Mouse (Mus musculus) liver, postnatal 0 days (tissue): Measurements from ENCODE around the gene Plxdc2. TPM values are rescaled to one million over a fixed set of nuclear protein-coding genes. Genes with fewer than 3 reads are reported as not detected.

Source experiments
- ATAC-seq: fragments of 200-750 bp; cut with Nextera tagmentation; 2 replicates; pipeline ENCODE4 v1.8.0; 2017; ENCODE audit warnings: mild to moderate bottlenecking, moderate library complexity
- DNase-seq: peaks from one replicate; pipeline ENCODE4 v3.0.0-alpha.2; 2016
- H3K27ac ChIP-seq: fragments of 300-500 bp; sonication (generic); 2 replicates; pipeline ENCODE4 v1.5.1; 2014; ENCODE audit warnings: antibody characterized with exemption, moderate library complexity, mild to moderate bottlenecking, low read depth
- H3K27me3 ChIP-seq: fragments of 300-500 bp; sonication (generic); 2 replicates; pipeline ENCODE4 v1.6.1; 2014; ENCODE audit warnings: low read length, control low read depth, mixed read lengths; ENCODE audit not compliant: insufficient read depth
- H3K36me3 ChIP-seq: fragments of 300-500 bp; sonication (generic); replicated peaks from 2 replicates; pipeline ENCODE4 v1.6.1; 2014; ENCODE audit warnings: mild to moderate bottlenecking, control low read depth, low read length, moderate library complexity, mixed read lengths; ENCODE audit not compliant: insufficient read depth
- H3K4me1 ChIP-seq: fragments of 300-500 bp; sonication (generic); 2 replicates; pipeline ENCODE4 v1.6.1; 2014; ENCODE audit warnings: antibody characterized with exemption, mild to moderate bottlenecking, control low read depth; ENCODE audit not compliant: insufficient read depth
- H3K4me2 ChIP-seq: fragments of 300-500 bp; sonication (generic); 2 replicates; pipeline ENCODE4 v1.6.1; 2014; ENCODE audit warnings: low read depth, mild to moderate bottlenecking, low read length, moderate library complexity, mixed read lengths
- H3K4me3 ChIP-seq: fragments of 300-500 bp; sonication (generic); 2 replicates; pipeline ENCODE4 v1.5.1; 2014; ENCODE audit warnings: low read depth, low read length
- H3K9ac ChIP-seq: fragments of 300-500 bp; sonication (generic); replicated peaks from 2 replicates; pipeline ENCODE4 v1.6.1; 2014; ENCODE audit warnings: mild to moderate bottlenecking, moderate library complexity
- H3K9me3 ChIP-seq: fragments of 300-500 bp; sonication (generic); 2 replicates; pipeline ENCODE4 v1.6.1; 2016; ENCODE audit warnings: mild to moderate bottlenecking, control low read depth, low read length, mixed read lengths
- CTCF ChIP-seq: sonication (generic); IDR thresholded peaks from 2 replicates; pipeline ENCODE4 v1.5.1; 2016; ENCODE audit warnings: antibody characterized with exemption, low read depth
- EP300 ChIP-seq: IDR thresholded peaks from 2 replicates; pipeline ENCODE4 v1.6.1; 2016; ENCODE audit warnings: antibody characterized with exemption, low read depth, mild to moderate bottlenecking
- WGBS: fragments of 180-500 bp; shearing (Covaris S2); extraction: QIAGEN DNeasy Blood & Tissue Kit; methylation state at CpG from one replicate; pipeline ENCODE4 v1.1.7; 2014; ENCODE audit not compliant: insufficient replicate concordance; 5-methylcytosine and 5-hydroxymethylcytosine counted together
- polyA plus RNA-seq: library from polyadenylated mRNA; unstranded; fragments of >200 nt; fragmentation: Nextera tagmentation; extraction: Ambion mirVana; gene quantifications from 2 replicates; pipeline ENCODE4 v1.2.1, GENCODE M21; 2015

Gene Plxdc2
- polyA plus RNA-seq, 1 experiment from 2014 or later = 0.81 TPM

DNA sequence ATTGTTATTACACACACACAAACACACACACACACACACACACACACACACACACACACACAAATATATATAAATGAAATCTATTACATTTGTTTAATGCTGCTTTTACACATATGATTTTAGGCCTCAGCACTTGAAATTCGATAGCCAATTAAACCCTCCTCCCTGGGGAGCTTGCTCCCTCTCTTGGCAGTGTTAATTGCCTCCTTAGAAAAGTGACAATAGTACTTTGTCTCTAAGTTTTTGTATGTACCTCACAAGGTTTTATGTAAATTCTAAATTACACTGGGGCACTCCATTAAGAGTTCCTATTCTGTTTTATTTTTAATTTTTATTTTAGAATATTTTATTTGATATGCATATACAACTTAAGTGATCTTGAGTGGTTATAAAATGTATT, 176.1 kb downstream of the Plxdc2 start:
- TF ChIP-seq CTCF = no peak
- no peak for TF ChIP-seq EP300
- no peak overlapping the region for H3K9ac ChIP-seq
- ATAC-seq (no peak), DNase-seq (no peak)
- no peak overlapping the region for H3K4me3 ChIP-seq
- no peaks in the 10 kb centered on the region for H3K9me3 ChIP-seq
- no peaks in the 10 kb centered on the region for H3K4me1 ChIP-seq
- H3K27me3 ChIP-seq = no peaks in the 10 kb centered on the region
- no peak overlapping the region for H3K4me2 ChIP-seq
- H3K36me3 ChIP-seq = no peaks in the 10 kb centered on the region
- H3K27ac ChIP-seq = no peak overlapping the region
- WGBS = 63% methylated on average over 1 of the region's 1 CpGs

DNA sequence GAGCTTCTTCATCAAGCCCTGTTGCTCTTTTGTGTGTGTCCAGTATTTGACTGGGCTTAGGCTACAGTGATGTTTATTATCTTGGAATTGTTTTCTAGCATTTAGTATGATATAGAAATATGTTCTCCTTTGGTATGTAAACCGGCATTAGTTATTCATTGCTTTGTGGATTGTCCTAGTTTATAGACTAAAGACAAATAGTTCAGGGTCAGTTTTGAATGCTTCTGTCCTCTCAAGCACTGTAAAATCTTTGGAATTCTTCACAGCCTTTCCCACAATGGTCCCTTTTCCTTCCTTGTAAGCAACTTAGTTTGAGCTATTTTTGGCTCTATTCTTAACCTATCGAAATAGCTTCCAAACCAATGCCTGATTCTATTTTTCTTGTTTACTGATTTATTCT, 178.5 kb downstream of the Plxdc2 start:
- Histone ChIP-seq H3K9ac (no peak overlapping the region), H3K9me3 (no peaks in the 10 kb centered on the region), H3K27me3 (no peaks in the 10 kb centered on the region), H3K4me1 (no peaks in the 10 kb centered on the region), H3K4me2 (no peak overlapping the region), H3K36me3 (no peaks in the 10 kb centered on the region), H3K27ac (no peak overlapping the region), H3K4me3 (no peak overlapping the region)
- ATAC-seq = no peak
- WGBS = 69% methylated on average over 2 of the region's 2 CpGs
- no peak for DNase-seq
- TF ChIP-seq EP300 = no peak
- no peak for TF ChIP-seq CTCF

DNA sequence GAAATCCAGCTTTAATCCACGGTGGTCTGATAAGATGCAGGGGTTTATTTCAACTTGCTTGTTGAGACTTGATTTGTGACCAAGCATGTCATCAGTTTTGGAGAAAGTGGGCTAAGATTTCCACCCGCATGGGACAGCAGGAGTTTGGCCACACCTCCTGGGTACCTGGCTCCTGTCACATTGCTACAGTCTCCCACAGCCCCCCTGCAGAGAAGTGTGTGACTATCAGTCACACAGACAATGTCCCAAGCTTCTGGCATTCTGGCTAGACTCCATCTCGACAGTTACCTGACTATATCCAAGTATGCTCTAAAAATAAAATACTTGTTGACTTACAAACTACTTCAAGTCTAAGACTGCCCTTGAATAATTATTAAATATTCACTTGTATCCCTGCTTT, 185.1 kb downstream of the Plxdc2 start:
- Histone ChIP-seq H3K4me3 (no peak overlapping the region), H3K27ac (no peak overlapping the region), H3K9ac (no peak overlapping the region), H3K27me3 (no peaks in the 10 kb centered on the region), H3K36me3 (no peaks in the 10 kb centered on the region), H3K4me1 (no peaks in the 10 kb centered on the region), H3K4me2 (no peak overlapping the region), H3K9me3 (no peaks in the 10 kb centered on the region)
- DNase-seq (no peak), ATAC-seq (no peak)
- TF ChIP-seq EP300 (no peak), CTCF (no peak)
- 57% methylated on average over 3 of the region's 3 CpGs for WGBS

DNA sequence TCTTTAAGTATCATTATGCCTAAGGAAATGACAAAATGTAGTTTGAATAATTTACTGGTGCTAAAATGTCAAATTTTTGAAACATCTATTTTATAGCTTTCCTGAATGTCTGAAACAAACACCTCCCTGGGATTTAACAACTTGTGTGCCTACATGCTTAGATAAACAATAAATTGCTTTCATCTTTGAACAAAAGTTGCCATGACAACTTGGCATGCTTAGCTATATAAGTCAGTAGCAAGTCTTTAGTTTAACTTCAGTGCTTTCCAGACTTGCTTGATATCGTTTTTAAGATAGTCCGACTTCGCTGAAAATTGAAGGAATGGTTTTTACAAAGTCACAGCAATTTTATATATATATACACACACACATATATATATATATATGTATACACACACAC, 189.1 kb downstream of the Plxdc2 start:
- WGBS = 82% methylated on average over 3 of the region's 3 CpGs
- Histone ChIP-seq H3K9ac (no peak overlapping the region), H3K4me1 (no peaks in the 10 kb centered on the region), H3K36me3 (no peaks in the 10 kb centered on the region), H3K9me3 (no peaks in the 10 kb centered on the region), H3K4me2 (no peak overlapping the region), H3K27me3 (no peaks in the 10 kb centered on the region), H3K27ac (no peak overlapping the region), H3K4me3 (no peak overlapping the region)
- ATAC-seq (no peak), DNase-seq (no peak)
- TF ChIP-seq EP300 (no peak), CTCF (no peak)

DNA sequence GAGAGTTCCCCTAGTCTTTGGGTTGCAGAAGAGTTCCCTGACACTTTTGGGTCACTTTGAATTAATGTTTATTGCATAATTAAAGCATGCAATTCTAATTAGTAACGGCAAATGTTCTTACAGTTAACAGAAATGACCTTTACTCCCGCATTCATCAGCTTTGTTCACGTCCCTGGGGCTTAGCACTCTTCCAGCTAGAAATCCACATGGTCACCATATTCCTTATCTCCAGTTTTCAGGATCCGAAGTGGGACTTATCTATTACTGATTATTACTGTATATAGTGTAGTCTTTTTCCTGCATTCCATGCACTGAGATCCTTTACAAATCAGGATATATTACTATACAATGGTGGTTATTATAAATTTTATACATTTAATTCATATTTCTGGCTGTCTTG, 203.2 kb downstream of the Plxdc2 start:
- Histone ChIP-seq H3K4me2 (no peak overlapping the region), H3K9me3 (no peaks in the 10 kb centered on the region), H3K4me1 (no peaks in the 10 kb centered on the region), H3K9ac (no peak overlapping the region), H3K27ac (no peak overlapping the region), H3K27me3 (no peaks in the 10 kb centered on the region), H3K36me3 (no peaks in the 10 kb centered on the region), H3K4me3 (no peak overlapping the region)
- no peak for ATAC-seq
- DNase-seq = no peak
- TF ChIP-seq CTCF = no peak
- TF ChIP-seq EP300 = no peak
- WGBS = 59% methylated on average over 4 of the region's 4 CpGs

DNA sequence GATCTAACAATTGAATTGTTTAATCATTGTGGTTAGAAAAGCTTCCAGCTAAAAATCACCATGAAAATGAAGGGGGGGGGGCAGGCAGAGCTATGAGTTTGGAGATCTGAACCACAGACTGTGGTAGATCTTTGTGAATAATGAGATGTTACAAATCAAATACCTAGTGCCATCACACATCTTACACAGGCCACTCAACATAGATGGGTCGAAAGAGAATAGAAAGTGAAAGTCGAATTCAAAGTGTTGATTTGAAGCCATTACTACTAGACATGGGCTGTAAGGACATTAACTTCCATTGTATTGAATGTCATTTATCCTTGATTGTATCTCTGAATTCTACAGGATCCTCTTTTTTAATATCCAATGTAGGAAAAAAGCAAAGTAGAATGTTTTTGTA, 212.2 kb downstream of the Plxdc2 start:
- DNase-seq = no peak
- no peaks in the 10 kb centered on the region for H3K4me1 ChIP-seq
- TF ChIP-seq CTCF = no peak
- no peak for TF ChIP-seq EP300
- H3K9ac ChIP-seq = no peak overlapping the region
- H3K27ac ChIP-seq = no peak overlapping the region
- no peak for ATAC-seq
- no peaks in the 10 kb centered on the region for H3K9me3 ChIP-seq
- no peak overlapping the region for H3K4me3 ChIP-seq
- no peak overlapping the region for H3K4me2 ChIP-seq
- no peaks in the 10 kb centered on the region for H3K36me3 ChIP-seq
- 64% methylated on average over 2 of the region's 2 CpGs for WGBS
- H3K27me3 ChIP-seq = no peaks in the 10 kb centered on the region

DNA sequence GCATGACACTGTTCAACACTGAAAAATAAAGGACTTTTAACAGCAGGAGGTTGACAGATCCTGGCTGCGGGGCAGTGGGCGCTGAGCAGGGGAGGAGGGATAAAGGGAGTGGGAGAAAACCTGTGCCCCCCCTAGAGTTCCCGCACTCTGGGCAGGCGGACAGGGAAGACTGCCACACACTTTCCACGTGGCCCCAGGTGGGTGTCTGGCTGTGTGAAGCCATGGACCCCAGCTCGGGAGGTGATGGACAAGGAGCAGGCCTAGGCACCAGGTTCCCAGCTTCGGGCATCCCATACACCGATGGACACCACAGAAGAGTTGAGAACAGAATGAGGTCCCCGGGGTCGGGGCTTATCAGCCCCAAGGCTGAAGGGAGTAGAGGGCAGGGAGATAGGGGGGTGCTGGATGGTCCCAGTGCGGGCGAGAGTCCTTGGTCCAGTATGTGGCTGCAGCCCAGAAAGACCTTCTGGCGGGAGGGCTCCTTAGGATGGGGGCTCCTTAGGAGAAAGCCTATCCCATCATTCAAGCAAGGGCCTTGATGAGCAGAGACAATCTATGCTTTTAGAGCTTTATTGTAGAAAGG, 215.2 kb downstream of the Plxdc2 start:
- no peak for TF ChIP-seq EP300
- no peak for TF ChIP-seq CTCF
- H3K27me3 ChIP-seq = no peaks in the 10 kb centered on the region
- H3K4me3 ChIP-seq = no peak overlapping the region
- ATAC-seq (no peak), DNase-seq (no peak)
- H3K4me2 ChIP-seq = no peak overlapping the region
- H3K27ac ChIP-seq = no peak overlapping the region
- no peaks in the 10 kb centered on the region for H3K36me3 ChIP-seq
- no peaks in the 10 kb centered on the region for H3K4me1 ChIP-seq
- H3K9me3 ChIP-seq = no peaks in the 10 kb centered on the region
- H3K9ac ChIP-seq = no peak overlapping the region
- 73% methylated on average over 13 of the region's 13 CpGs for WGBS
